32 mouse cellular contexts compared by ENCODE assay signal in the genomic region with DNA sequence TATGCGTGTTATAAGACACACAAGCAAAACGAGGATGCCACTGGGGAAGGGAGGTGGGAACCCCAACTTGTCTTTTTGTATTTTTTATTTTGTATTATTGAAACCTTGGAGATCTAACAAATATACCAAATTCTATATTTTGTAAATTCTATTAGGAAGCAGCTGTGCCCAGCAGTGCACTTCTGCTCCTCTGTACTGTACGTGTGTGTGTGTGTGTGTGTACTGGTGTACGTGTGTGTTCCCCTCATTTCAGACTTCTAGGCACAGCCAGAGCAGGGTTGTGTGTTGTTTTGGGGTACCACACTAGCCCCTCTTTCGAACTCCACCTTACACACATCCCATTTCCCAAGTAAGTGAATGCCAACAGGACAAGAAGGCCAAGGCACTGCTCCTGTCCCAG.
"Had no signal": no experiment of that assay in that cellular context is flagged by ENCODE, and none has a peak within 500 bp of the region (broad histone marks: within the 10 kb centered on the region; RNA-seq: fewer than 3 reads in every experiment).

No protein-coding gene starts in this region.

- H3K4me2 ChIP-seq: heart, embryonic 13.5 days; heart, embryonic 15.5 days; hindbrain, embryonic 12.5 days; hindbrain, embryonic 13.5 days; hindbrain, embryonic 14.5 days; hindbrain, embryonic 15.5 days; intestine, embryonic 15.5 days; kidney, embryonic 15.5 days had no signal

- H3K9ac ChIP-seq: heart, embryonic 13.5 days; heart, embryonic 15.5 days; hindbrain, embryonic 12.5 days; hindbrain, embryonic 13.5 days; hindbrain, embryonic 14.5 days; hindbrain, embryonic 15.5 days; intestine, embryonic 15.5 days; kidney, embryonic 15.5 days had no signal

- H3K9me3 ChIP-seq: heart, embryonic 13.5 days; heart, embryonic 15.5 days; hindbrain, embryonic 10.5 days; hindbrain, embryonic 12.5 days; hindbrain, embryonic 13.5 days; hindbrain, embryonic 15.5 days; intestine, embryonic 15.5 days; kidney, embryonic 15.5 days had no signal

- H3K4me1 ChIP-seq: hindbrain, embryonic 10.5 days; hindbrain, embryonic 12.5 days; hindbrain, embryonic 13.5 days; hindbrain, embryonic 15.5 days; intestine, embryonic 15.5 days; kidney, embryonic 15.5 days had no signal

- H3K4me3 ChIP-seq: heart, embryonic 13.5 days; heart, embryonic 15.5 days; hindbrain, embryonic 10.5 days; hindbrain, embryonic 12.5 days; hindbrain, embryonic 13.5 days; hindbrain, embryonic 15.5 days; intestine, embryonic 15.5 days; kidney, embryonic 15.5 days; layer of hippocampus, adult 2 months; left cerebral cortex, adult 2 months had no signal

- H3K36me3 ChIP-seq: kidney, embryonic 15.5 days had no signal

- ATAC-seq: hindbrain, embryonic 16.5 days; hindbrain, postnatal 0 days; inflammation-experienced regulatory T-cells, adult 6 months; intestine, embryonic 15.5 days; intestine, embryonic 16.5 days; intestine, postnatal 0 days had no signal

- DNase-seq: heart, postnatal 10 days; heart, postnatal 14 days; heart, postnatal 36 days; heart, postnatal 4 days; kidney, adult 11 months; kidney, adult 18-20 months; kidney, adult 2 months; kidney, adult 8-10 months; kidney, adult 9 months; kidney, postnatal 10 days; kidney, postnatal 14 days; kidney, postnatal 36 days; kidney, postnatal 4 days; layer of hippocampus, adult 9-11 months; layer of hippocampus, postnatal 36 days had no signal

- H3K27me3 ChIP-seq: heart, embryonic 13.5 days; heart, embryonic 15.5 days; hindbrain, embryonic 12.5 days; hindbrain, embryonic 13.5 days; hindbrain, embryonic 15.5 days; intestine, embryonic 15.5 days; kidney, embryonic 15.5 days had no signal

- H3K27ac ChIP-seq: heart, embryonic 13.5 days; heart, embryonic 15.5 days; hindbrain, embryonic 10.5 days; hindbrain, embryonic 12.5 days; hindbrain, embryonic 13.5 days; hindbrain, embryonic 14.5 days; hindbrain, embryonic 15.5 days; hindbrain, postnatal 0 days; intestine, embryonic 15.5 days; kidney, embryonic 15.5 days; kidney, postnatal 0 days; layer of hippocampus, adult 2 months; left cerebral cortex, adult 2 months had no signal
